Mouse (Mus musculus): ENCODE data around the gene Unc5a.

Unc5a gene

DNA sequence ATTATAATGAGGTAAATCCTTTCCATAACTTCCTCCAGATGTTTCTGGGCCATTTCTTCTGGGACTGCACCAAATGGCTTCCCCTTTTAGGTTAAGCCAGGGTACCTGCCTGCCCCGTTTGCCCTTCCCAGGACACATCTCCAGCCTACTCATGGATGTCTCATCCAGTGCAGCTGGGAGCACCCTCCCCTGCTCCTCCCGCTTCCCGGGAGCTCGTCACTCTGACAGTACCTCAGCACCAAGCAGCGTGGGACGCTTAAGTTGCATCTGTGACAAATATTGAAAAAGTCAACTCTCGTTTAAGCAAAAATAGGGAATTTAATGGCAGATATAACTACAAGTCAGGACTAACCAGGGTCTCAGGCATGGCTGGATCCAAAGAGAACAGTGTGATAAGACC is 8.1 kb downstream of the Unc5a start:
- DNase-seq, result no peak

GRCm38 (mm10) chr13:54959059-54959701 is 10.0 kb downstream of the Unc5a start:
- DNase-seq, result no peak

- DNase-seq, result no peak
Measured at GRCm38 (mm10) chr13:54959842-54960241, 10.6 kb downstream of the Unc5a start.

DNA sequence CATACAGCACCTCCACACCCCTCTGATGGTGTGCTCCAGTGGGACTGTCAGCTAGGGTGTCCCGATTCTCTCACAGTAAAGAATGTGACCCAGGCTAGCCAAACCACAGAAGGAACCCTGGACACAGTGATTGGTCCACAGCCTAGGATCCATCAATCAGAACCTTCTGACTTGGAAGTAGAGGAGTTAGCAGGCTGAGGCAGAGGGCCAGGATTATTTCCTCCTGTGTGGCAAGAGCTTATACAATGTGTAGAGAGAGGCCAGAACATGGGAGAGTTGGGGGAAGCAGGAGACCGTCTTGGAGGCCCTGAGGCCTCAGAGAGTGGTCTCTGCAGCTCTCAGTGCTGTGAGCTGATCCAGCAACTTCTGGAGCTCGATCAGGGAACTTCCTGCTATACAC is 11.3 kb downstream of the Unc5a start:
- no peak for DNase-seq

DNA sequence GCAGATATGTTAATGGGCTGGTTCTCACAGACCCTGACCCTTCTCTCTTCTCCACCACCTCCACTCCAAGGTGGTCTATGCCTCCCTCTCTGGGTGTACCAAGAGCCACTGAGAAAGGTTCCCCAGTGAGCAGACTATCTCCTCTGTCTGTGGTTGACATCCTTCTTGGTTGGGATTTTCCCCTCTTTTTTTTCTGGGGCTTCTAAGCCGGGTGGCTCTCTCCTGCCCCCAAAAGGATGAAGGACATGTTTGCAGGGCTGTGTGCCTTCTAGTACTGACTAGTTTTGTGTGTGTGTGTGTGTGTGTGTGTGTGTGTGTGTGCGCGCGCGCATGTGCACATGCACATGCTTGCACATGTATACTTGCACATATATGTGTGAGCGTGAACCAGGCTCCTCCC is 16.0 kb downstream of the Unc5a start:
- no peak for DNase-seq

DNA sequence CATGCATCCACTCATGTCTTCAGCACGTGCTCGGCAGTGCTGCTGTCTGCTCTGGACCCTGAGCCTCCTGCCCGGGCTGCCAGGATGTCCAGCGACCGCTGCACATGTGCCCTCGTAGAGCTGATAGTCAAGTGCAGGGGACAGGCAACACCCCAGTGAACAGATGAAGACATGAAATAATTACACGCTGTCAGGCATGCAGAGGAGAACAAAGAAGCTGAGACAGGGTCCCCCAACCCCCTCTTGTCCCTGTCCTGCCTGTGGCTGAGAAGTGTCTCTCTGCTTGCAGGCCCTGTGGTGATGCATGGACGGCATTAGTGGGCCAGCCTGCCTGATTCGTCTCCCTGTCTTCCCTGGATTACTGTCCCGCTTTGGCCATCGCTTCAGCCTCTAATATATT is 18.3 kb downstream of the Unc5a start:
- no peak for DNase-seq

DNA sequence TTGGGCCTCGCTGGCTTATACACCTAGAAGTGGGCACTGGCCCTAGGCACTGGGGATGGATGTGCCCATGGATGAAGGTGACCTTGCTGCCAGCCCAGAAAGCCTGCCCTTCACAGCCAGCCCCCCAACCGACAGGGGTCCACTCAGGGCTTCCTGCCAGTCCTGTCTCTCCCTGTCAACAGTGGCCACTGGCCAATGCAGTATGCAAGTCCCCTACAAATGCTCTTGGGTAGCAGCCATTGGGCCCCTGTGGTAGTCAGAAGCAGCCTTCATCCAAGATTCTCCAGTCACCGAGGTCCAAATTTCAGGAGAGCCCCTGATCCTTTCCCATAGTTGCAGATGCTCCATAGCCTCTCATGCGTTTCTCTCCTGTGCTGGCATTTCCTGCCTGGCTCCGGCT is 19.4 kb downstream of the Unc5a start:
- no peak for DNase-seq

DNA sequence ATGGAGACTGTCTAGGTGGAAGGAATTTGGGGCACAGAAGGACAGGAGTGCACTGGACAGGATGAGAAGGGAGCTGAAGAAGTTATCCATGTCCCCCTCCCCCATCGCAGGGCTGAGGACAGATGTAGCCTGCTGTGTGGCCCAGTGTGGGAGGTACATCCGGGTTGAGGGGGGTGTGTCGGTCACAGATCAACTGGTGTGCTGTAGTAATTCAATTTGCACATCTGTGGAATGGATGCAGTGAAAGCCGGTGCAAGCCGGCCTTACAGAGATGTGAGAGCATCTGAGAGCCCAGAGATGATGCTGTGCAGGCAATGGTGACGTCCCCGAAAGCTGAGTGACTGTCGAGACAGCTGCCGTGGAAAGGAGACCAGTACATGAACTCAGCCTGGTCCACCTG is 20.3 kb downstream of the Unc5a start:
- no peak for DNase-seq

GRCm38 (mm10) chr13:54970521-54971247 is 21.5 kb downstream of the Unc5a start:
- DNase-seq, result peak; percentile 60

DNA sequence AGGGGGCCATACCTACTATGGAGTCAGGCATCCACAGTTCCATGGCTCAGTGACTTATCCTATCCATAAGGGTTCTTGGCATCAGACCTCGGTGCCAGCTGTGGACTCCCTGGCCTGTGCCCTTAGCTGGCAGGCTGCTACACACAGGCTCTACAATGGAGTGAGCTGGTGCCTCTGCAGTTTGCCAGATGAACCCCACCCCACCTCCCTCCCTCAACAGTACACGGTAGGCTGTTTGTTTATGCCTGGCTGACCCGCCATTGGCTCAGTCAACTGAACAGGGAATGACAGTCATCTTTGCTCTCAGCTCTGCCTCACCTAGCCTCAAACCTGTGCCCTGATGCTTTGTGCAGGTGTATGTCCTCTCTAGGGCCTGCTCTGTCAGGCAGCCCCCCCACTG is 26.3 kb downstream of the Unc5a start:
- no peak for DNase-seq

DNA sequence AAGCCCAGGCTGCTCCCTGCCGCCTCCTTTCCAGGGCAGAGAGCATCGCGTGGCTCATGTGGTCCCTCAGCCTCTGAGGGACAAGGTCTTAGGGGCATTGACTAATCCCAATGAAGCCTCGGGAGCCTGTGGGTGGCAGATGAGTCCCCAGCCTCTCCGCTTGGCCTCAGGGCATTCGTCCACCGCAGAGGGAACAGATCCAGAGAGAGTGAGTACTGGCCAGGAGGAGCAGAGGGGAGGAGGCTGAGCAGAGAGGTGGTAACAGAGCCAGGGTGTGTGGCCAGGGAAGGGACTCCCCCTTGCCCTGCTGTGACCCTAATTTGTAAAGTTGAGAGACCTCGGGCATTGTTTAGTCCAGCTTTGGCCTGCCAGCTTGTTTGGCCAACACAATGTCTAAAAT is 29.6 kb downstream of the Unc5a start:
- DNase-seq, result no peak

DNA sequence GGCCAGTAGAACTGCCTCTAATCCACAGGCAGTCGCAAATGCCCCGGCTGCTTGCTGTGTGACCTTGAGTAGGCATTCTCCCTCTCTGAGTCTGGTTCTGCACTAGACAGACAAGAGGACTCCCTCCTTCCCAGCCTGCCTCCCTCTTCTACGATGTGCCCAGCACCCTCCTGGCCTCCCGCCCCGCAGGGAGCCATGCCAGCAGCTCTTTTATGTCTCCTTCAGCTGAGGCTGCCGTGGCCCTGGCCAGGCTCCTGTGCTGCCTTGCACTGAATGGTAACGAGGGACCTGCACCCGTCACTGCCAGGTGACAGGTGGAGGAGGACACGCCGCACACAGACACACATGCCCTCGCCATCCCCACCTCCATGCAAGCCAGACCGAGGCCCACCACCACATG is 31.7 kb downstream of the Unc5a start:
- DNase-seq, result no peak

DNA sequence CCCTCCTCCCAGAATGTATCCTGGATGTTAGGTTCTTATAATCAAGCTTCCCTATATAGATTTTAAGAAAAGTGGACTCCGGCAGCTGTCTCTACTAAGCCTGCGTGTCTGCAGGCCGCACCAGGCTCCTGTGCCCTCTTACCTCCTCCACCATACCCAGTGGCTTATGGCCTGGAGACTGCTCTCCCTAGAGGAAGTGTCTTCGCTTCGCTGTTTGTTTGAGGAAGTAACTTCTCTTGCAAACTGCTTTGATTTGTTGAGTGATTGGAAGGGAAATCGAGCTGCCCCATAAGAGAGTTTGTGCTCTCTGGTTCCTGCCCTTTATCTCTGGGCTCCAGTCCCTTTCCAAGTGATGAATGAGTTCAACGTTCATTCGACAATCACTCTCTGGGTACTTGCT is 33.8 kb downstream of the Unc5a start:
- DNase-seq, result no peak

DNA sequence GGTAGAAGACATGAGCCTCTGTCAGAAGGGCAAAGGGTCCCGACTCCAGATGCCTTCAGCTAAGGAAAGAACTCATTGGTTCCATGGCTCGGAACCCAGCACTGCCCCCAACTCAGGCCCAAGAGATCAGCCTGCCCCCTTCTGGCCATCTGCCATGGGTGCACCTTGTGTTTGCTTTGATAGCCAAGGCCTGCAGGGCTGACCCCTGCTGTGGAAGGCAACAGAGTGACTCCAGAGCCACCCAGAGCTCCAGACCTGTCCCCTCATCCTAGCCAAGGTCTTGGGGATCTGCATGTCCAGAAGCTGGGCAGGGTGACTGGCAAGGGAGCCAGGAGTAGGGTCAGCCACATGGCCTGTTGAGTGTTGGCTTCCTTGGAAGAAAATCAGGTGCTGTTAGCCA is 34.4 kb downstream of the Unc5a start:
- no peak for DNase-seq

DNA sequence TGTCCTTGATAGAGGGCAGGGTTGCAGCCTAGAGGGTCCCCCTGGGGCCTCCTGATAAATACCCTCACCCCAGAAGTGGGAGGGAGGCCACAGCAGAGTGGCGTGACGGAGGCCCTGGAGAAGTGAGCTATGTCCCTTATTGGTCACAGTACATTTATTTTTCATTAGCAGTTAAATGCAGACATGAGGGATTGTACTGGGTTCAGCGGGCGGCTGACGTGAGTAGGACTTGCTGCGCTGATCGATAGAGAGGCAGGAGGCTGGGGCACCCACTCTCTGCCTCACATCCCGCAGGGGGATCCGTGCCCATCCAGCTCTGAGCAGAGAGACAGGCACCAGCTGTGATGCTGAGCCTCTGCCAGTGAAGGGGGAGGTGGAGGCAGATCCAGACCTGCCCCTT is 38.2 kb downstream of the Unc5a start:
- DNase-seq, result no peak

DNA sequence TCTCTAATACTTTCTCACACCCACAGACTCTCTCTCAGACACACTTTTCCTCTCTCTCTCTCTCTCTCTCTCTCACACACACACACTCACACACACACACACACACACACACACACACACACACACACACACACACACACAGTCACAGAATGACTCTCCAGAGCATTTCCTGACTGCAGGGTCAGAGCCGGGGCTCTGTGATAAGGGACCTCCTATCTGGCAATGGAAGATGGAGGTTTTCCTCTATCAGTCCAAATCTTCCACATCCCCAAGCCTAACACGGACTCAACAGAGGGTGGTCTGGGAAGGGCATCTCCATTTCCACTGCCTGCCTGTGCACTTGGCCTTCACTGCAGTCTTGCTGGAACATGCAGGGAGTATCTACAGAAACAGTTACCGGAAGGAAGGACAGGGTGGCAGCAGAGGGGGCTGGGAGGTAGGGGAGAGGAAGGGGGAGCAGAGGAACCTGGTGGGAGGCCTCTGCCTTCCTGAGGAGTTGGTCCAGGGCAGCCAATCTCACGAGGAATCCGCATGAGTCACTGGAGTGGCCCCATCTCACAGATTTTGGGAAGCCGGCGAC is 39.1 kb downstream of the Unc5a start:
- no peak for DNase-seq

DNA sequence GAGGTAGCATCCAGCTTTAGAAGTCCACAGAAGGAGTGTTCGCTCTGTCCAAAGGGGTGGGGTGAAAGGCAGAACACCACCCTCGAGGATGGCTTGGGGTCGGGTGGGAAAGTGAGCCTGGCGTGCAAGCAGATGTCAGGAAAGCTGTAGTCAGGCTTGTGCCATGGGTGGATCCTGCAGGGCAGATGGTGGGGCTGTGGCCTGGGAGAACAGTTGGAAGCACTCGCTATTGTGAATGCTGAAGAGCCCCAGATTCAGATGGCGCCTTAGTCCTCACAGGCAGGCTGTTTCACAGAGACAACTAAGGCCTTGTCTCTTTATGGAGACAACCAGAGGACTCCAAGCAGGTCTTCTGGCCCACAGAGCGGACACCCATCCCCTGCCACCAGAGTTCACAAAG is 43.0 kb downstream of the Unc5a start:
- DNase-seq, result no peak

DNA sequence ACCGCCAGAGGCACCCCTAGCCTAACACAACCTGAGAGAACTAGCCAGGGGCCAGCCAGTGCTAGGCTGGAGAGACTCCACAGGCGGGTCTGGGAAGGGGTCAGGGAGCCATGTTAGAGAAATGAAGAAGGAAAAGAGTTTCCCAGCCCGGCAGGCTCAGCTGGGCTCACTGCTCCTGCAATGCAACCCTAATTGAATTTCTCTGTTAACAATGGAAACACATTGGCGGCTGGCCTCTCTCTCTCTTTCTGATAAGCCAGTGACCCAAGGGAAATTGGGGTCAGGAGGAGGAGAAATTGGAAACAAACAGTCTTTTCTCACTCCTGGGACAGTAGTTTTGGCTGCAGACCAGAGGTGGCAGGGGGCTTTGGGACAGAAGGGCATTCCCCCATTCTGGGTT is 45.4 kb downstream of the Unc5a start:
- DNase-seq, result peak; percentile 75

- no peak for DNase-seq
Measured at GRCm38 (mm10) chr13:54995161-54995560, 46.0 kb downstream of the Unc5a start.

GRCm38 (mm10) chr13:54997568-54997967 is 48.4 kb downstream of the Unc5a start:
- DNase-seq, result no peak

- no peak for DNase-seq
Measured at GRCm38 (mm10) chr13:55000433-55000832, 51.2 kb downstream of the Unc5a start.

- DNase-seq, result no peak
Measured at GRCm38 (mm10) chr13:55002090-55002489, 52.9 kb downstream of the Unc5a start.

GRCm38 (mm10) chr13:55004646-55005045 is 55.4 kb downstream of the Unc5a start:
- no peak for DNase-seq

DNA sequence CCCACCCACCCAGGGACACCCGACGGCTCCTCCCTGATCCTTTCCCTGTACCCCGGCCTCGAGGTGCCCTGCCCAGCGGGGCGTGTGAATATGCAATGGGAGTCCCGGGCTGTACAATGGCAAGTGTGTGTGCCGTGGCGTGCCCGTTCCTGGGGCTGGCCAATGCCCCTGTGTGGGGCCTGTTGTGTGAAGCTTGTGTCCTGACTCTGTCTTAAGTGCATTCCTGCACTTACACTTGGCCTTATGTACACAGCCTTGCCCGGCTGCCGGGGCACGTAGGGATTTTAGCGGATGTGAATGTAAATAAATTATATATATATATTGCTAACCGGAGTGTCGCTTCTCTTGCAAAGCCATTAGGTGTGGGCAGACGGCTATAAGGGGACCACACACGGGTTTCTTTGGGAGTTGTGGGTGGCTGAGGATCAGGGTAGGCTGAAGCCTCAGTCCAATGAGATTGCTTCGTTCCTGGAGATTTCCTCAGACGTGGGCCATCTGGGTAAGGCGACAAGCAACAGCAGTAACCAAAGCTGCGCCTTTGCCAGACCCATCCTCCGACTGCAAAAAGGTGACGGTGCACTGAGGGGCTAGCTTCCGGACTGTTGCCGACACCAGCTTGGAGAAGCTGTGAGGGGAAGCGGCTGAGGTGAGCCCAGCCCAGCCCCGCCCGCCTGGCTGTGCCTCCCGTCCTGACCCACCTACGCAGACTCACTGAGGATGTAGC is 56.6 kb downstream of the Unc5a start:
- no peak for DNase-seq
